Mouse (Mus musculus) heart, embryonic 15.5 days (tissue): ENCODE measurements around the gene Hps5. TPM values are rescaled to one million over a fixed set of nuclear protein-coding genes. Genes with fewer than 3 reads are reported as not detected.
"Not testable (repeated sequence)": the region's sequence is repeated elsewhere in the genome, so short reads cannot be mapped to it uniquely, and the experiment has no call there.

Source experiments
- ATAC-seq: fragments of 200-750 bp; cut with Nextera tagmentation; replicated peaks from 2 replicates; pipeline ENCODE4 v1.8.0; 2017; ENCODE audit warnings: low read depth, moderate TSS enrichment; ENCODE audit not compliant: insufficient number of reproducible peaks, insufficient read depth, low FRiP score
- H3K27ac ChIP-seq: fragments of 300-500 bp; sonication (generic); 2 replicates; pipeline ENCODE4 v1.5.1; 2015; ENCODE audit warnings: mild to moderate bottlenecking, inconsistent platforms
- H3K27me3 ChIP-seq: fragments of 300-500 bp; sonication (generic); 2 replicates; pipeline ENCODE4 v1.6.1; 2015; ENCODE audit warnings: inconsistent platforms
- H3K36me3 ChIP-seq: fragments of 300-500 bp; sonication (generic); 2 replicates; pipeline ENCODE4 v1.6.1; 2015; ENCODE audit warnings: mild to moderate bottlenecking, inconsistent platforms
- H3K4me1 ChIP-seq: fragments of 300-500 bp; sonication (generic); replicated peaks from 2 replicates; pipeline ENCODE4 v1.6.1; 2015; ENCODE audit warnings: inconsistent platforms
- H3K4me2 ChIP-seq: fragments of 300-500 bp; sonication (generic); 2 replicates; pipeline ENCODE4 v1.6.1; 2015; ENCODE audit warnings: inconsistent platforms, mild to moderate bottlenecking, moderate library complexity
- H3K4me3 ChIP-seq: fragments of 300-500 bp; sonication (generic); 2 replicates; pipeline ENCODE4 v1.5.1; 2015; ENCODE audit warnings: mild to moderate bottlenecking, inconsistent platforms
- H3K9ac ChIP-seq: fragments of 300-500 bp; sonication (generic); 2 replicates; pipeline ENCODE4 v1.6.1; 2015; ENCODE audit warnings: mild to moderate bottlenecking, inconsistent platforms
- H3K9me3 ChIP-seq: fragments of 300-500 bp; sonication (generic); replicated peaks from 2 replicates; pipeline ENCODE4 v1.6.1; 2016; ENCODE audit warnings: inconsistent platforms
- WGBS: fragments of 180-500 bp; shearing (Covaris S2); methylation state at CpG from one replicate; pipeline ENCODE4 v1.1.7; 2015; ENCODE audit warnings: mixed read lengths; 5-methylcytosine and 5-hydroxymethylcytosine counted together
- polyA plus RNA-seq: library from polyadenylated mRNA; unstranded; fragments of >200 nt; fragmentation: Nextera tagmentation; extraction: Ambion mirVana; gene quantifications from 2 replicates; pipeline ENCODE4 v1.2.1, GENCODE M21; 2015

The Hps5 gene
- polyA plus RNA-seq, 1 experiment from 2014 or later = 9.5 TPM

DNA sequence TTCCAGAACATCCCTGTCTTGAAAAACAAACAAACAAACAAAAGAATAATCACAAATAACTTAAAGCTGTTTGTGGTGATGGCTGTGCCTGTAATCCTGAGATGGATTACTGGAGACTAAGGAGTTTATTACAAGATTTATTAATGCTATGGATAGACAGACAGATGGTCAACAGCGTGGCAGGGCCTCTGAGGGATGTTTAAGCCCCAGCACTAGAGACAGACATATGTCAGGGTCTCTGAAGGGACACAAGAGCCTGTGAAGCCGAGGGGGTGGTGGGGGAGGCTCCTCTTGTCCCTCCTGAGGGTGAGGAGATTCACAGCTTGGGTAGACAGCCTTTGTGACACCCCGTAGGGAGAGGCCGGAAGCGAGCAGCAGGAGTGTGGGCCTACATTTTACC lies 41.2 kb upstream of the Hps5 start:
- Histone ChIP-seq H3K27me3 (no peaks in the 10 kb centered on the region), H3K9ac (no peak overlapping the region), H3K4me1 (peaks cover 39% of the 10 kb centered on the region), H3K27ac (no peak overlapping the region), H3K9me3 (no peaks in the 10 kb centered on the region), H3K4me3 (no peak overlapping the region), H3K4me2 (no peak overlapping the region), H3K36me3 (no peaks in the 10 kb centered on the region)
- ATAC-seq = no peak
- 80% methylated on average over 5 of the region's 5 CpGs for WGBS

- peaks cover 41% of the 10 kb centered on the region for H3K4me1 ChIP-seq
- H3K36me3 ChIP-seq = no peaks in the 10 kb centered on the region
- ATAC-seq = no peak
- no peak overlapping the region for H3K27ac ChIP-seq
- H3K4me2 ChIP-seq = no peak overlapping the region
- H3K9ac ChIP-seq = no peak overlapping the region
- H3K27me3 ChIP-seq = no peaks in the 10 kb centered on the region
- H3K4me3 ChIP-seq = no peak overlapping the region
- WGBS = 62% methylated on average over 5 of the region's 5 CpGs
- H3K9me3 ChIP-seq = no peaks in the 10 kb centered on the region
Measured at GRCm38 (mm10) chr7:46836357-46836756, 40.5 kb upstream of the Hps5 start.

GRCm38 (mm10) chr7:46834994-46835610 lies 39.2 kb upstream of the Hps5 start:
- H3K27me3 ChIP-seq = no peaks in the 10 kb centered on the region
- H3K4me2 ChIP-seq = no peak overlapping the region
- no peaks in the 10 kb centered on the region for H3K36me3 ChIP-seq
- WGBS = 48% methylated on average over 12 of the region's 14 CpGs
- H3K9ac ChIP-seq = no peak overlapping the region
- ATAC-seq = no peak
- no peak overlapping the region for H3K27ac ChIP-seq
- peaks cover 48% of the 10 kb centered on the region for H3K4me1 ChIP-seq
- no peaks in the 10 kb centered on the region for H3K9me3 ChIP-seq
- no peak overlapping the region for H3K4me3 ChIP-seq

DNA sequence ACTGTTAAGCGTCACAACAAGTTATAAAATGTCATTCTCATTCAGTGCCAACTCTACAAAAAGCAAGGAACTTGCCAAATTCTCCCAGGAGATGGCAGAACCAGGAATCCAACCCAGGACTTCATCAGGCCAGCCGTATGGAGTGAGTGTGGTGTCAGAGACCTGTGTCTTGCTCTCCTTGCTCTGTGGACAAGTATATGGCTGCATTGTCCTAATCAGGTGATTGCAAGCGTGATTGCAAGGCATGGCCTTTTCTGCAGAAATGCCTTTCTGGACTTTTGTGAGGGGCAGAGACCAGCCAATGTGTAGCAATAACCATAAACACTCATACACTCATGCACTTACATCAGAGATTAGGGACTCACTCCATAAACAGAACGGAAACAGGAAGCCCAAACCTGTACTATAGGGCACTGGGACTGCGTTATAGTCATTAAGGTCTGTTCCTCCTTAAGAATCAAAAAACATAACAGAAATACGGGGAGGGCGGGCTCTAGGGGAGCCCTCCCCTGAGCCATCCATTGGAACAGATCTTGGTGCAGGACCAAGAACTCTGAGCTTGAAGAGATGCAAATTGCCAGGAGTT lies 37.9 kb upstream of the Hps5 start:
- Histone ChIP-seq H3K27ac (no peak overlapping the region), H3K27me3 (no peaks in the 10 kb centered on the region), H3K4me3 (no peak overlapping the region), H3K4me1 (peaks cover 39% of the 10 kb centered on the region), H3K9ac (no peak overlapping the region), H3K4me2 (no peak overlapping the region), H3K9me3 (no peaks in the 10 kb centered on the region), H3K36me3 (no peaks in the 10 kb centered on the region)
- 78% methylated on average over 7 of the region's 7 CpGs for WGBS
- no peak for ATAC-seq

DNA sequence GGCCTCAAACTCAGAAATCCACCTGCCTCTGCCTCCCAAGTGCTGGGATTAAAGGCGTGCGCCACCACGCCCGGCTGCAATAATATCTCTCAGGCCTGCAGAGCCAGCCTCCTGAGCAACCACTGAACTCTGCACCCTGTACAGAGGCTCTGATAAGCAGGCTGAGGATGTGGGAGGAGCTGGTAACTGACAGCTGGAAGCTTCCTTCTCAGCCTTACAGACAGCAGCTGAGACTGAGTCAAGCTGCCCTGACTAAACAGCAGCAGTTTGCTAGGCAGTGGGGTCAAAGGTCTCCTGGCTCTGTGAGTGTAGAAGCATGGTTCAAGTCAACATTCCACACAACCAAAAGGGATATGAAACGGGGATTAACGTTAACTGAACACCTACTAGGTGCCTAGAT lies 37.4 kb upstream of the Hps5 start:
- H3K27ac ChIP-seq = no peak overlapping the region
- peaks cover 34% of the 10 kb centered on the region for H3K4me1 ChIP-seq

DNA sequence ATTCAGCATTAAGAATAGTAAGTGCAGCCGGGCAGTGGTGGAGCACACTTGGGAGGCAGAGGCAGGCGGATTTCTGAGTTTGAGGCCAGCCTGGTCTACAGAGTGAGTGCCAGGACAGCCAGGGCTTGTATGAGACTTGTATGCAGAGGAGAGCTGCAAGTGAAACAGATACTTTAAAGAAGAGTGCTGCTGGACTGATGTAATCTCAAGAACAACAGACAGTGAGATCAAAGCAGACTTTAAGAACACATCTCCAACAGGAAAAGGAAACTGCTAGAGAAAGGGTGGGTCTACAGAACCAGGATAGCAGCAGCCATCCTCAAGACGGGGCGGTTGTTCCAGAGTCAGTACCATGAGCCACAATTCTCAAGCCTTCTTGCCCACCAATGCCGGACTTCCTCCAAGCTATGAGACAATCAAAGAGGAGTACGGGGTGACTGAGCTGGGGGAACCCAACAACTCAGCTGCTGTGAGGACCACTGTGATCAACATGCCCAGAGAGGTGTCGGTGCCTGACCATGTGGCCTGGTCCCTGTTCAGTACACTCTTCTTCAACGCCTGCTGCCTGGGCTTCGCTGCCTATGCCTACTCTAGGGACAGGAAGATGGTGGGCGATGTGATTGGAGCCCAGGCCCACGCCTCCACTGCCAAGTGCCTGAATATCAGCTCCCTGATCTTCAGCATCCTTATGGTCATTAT lies 36.4 kb upstream of the Hps5 start:
- not testable (repeated sequence) for H3K4me3 ChIP-seq, H3K27me3 ChIP-seq, H3K4me2 ChIP-seq, H3K9ac ChIP-seq, ATAC-seq, H3K9me3 ChIP-seq, H3K36me3 ChIP-seq, H3K27ac ChIP-seq
- H3K4me1 ChIP-seq = peaks cover 35% of the 10 kb centered on the region
- 88% methylated on average over 11 of the region's 11 CpGs for WGBS

More for the DNA sequence above, 37.4 kb upstream of the Hps5 start:
- H3K9me3 ChIP-seq = no peaks in the 10 kb centered on the region
- H3K27me3 ChIP-seq = no peaks in the 10 kb centered on the region
- no peak overlapping the region for H3K4me3 ChIP-seq
- WGBS = 30% methylated on average over 6 of the region's 6 CpGs
- ATAC-seq = peak; percentile 71
- H3K4me2 ChIP-seq = no peak overlapping the region
- no peak overlapping the region for H3K9ac ChIP-seq
- H3K36me3 ChIP-seq = no peaks in the 10 kb centered on the region

DNA sequence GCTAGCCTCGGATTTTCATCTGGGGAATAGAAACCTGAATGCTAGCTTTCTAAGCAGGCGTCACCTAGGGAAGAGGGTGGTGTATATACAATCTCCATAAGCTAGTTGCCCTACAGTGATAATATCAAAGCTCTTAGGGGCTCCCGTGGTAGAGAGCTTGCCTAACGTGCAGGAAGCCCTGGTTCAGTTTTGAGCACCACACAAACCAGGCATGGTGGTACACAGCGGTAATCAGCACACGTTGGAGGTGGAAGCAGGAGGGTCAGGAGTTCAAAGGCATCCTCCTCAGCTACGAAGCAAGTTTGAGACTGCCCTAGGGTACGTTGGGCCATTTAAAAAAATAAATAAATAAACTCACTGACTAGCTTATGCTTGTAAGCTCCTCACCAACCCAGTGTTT lies 35.8 kb upstream of the Hps5 start:
- Histone ChIP-seq H3K27me3 (no peaks in the 10 kb centered on the region), H3K4me1 (peaks cover 39% of the 10 kb centered on the region), H3K9me3 (no peaks in the 10 kb centered on the region), H3K4me3 (no peak overlapping the region), H3K36me3 (no peaks in the 10 kb centered on the region), H3K9ac (no peak overlapping the region), H3K27ac (0 out of 2 replicates have a peak overlapping the region, but pooled peaks have one; percentile 79), H3K4me2 (no peak overlapping the region)
- WGBS = 68% methylated on average over 8 of the region's 8 CpGs
- ATAC-seq = no peak

- H3K27ac ChIP-seq = peak overlapping the region; percentile 79
- no peaks in the 10 kb centered on the region for H3K9me3 ChIP-seq
- H3K36me3 ChIP-seq = no peaks in the 10 kb centered on the region
- peak overlapping the region; percentile 17 for H3K4me2 ChIP-seq
- no peaks in the 10 kb centered on the region for H3K27me3 ChIP-seq
- peak; percentile 53; the same call in 1 of the 2 replicates for ATAC-seq
- no peak overlapping the region for H3K4me3 ChIP-seq
- 33% methylated on average over 13 of the region's 13 CpGs for WGBS
- no peak overlapping the region for H3K9ac ChIP-seq
- H3K4me1 ChIP-seq = peaks cover 39% of the 10 kb centered on the region
Measured at GRCm38 (mm10) chr7:46830799-46831590, 35.1 kb upstream of the Hps5 start.

- Histone ChIP-seq H3K4me1 (peaks cover 39% of the 10 kb centered on the region), H3K9me3 (no peaks in the 10 kb centered on the region), H3K27me3 (no peaks in the 10 kb centered on the region), H3K9ac (no peak overlapping the region), H3K4me3 (no peak overlapping the region), H3K27ac (no peak overlapping the region), H3K4me2 (no peak overlapping the region), H3K36me3 (no peaks in the 10 kb centered on the region)
- no peak for ATAC-seq
- 83% methylated on average over 12 of the region's 12 CpGs for WGBS
Measured at GRCm38 (mm10) chr7:46829911-46830310, 34.0 kb upstream of the Hps5 start.

DNA sequence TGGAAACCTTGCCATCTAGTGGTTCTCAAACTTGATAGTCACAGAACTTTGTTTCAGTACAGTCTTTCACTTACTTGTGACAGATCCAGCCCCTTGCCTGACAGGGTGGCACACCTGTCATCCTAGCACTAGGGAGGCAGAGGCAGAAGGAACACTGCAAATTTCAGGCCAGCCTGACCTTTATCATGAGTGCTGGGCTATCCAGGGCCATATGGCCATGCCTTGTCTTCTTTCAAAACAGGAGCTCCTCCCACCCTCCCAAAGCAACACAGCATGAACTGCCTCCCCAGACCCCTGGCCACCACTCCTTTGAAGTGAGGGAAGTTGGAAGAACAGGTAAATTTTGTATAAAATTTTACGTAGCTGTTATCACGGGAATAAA lies 31.9 kb upstream of the Hps5 start:
- H3K27me3 ChIP-seq = no peaks in the 10 kb centered on the region
- peaks cover 15% of the 10 kb centered on the region for H3K36me3 ChIP-seq
- H3K4me2 ChIP-seq = peak overlapping the region; percentile 41
- H3K9ac ChIP-seq = no peak overlapping the region
- peaks cover 31% of the 10 kb centered on the region for H3K4me1 ChIP-seq
- no peak overlapping the region for H3K4me3 ChIP-seq
- WGBS = 85% methylated on average over 2 of the region's 2 CpGs
- no peaks in the 10 kb centered on the region for H3K9me3 ChIP-seq
- ATAC-seq = no peak
- peak overlapping the region; percentile 31; the same call in 1 of the 2 replicates for H3K27ac ChIP-seq

DNA sequence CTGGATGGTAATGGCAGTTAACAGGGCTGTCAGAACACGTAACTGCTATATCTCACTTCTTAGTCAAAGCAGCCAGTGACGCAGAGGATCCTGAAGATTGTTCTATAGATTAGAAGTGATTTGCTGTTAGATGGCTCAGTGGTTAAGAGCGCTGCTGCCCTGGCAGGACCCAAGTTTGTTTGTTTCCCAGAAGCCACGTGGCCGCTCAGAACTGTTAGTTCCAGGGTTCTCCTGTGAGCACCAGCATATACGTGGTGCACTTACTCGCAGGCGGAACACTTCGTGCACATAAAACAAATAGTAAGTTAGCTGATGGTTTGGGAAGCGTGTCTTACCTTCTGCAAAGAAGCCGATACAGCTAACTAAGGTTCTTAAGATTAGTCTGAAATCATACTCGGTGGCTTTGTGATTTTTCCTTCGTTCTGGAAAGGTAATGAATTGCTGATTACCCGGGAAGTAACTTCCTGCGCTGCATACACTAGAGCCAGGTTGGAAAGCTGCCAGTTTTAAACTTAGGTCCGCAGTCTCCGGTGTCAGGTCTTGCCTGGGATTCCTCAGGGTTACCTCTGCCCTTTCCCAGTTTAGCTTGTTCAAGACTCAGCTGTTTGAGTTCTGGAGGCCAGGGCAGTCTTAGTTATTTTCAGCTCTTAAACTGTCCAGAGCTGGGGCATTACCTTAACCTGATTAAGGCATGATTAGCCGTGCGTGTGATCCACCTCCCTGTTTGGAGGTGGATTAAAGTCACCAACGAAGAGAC lies 31.4 kb upstream of the Hps5 start:
- peaks cover 31% of the 10 kb centered on the region for H3K4me1 ChIP-seq
- H3K9ac ChIP-seq = no peak overlapping the region
- no peak for ATAC-seq
- H3K4me3 ChIP-seq = no peak overlapping the region
- H3K36me3 ChIP-seq = peaks cover 21% of the 10 kb centered on the region
- H3K27ac ChIP-seq = peak overlapping the region; percentile 31; the same call in 1 of the 2 replicates
- WGBS = 45% methylated on average over 20 of the region's 20 CpGs
- H3K27me3 ChIP-seq = no peaks in the 10 kb centered on the region
- H3K4me2 ChIP-seq = peak overlapping the region; percentile 41
- H3K9me3 ChIP-seq = no peaks in the 10 kb centered on the region
